Mouse (Mus musculus): ENCODE measurements around the gene Nop56. TPM values are rescaled to one million over a fixed set of nuclear protein-coding genes. Genes with fewer than 3 reads are reported as not detected.

Nop56 gene
- polyA plus RNA-seq, 2 experiments: 253 to 319 TPM

GRCm38 (mm10) chr2:130289086-130289485 is 14.9 kb downstream of the Nop56 start:
- Histone ChIP-seq H3K27ac (replicated peaks; ENCODE audit: low read depth, low read length) (no peak overlapping the region), H3K27me3 (ENCODE audit: control insufficient read depth, insufficient read depth, low read length) (no peaks in the 10 kb centered on the region), H3K9me3 (ENCODE audit: control insufficient read depth, low read length) (no peaks in the 10 kb centered on the region), H3K36me3 (ENCODE audit: control insufficient read depth, insufficient read depth, low read length) (no peaks in the 10 kb centered on the region), H3K4me2 (replicated peaks; ENCODE audit: low read depth, low read length, severe bottlenecking) (no peak overlapping the region), H3K4me1 (ENCODE audit: control insufficient read depth, insufficient read depth, low read length) (peaks cover 12% of the 10 kb centered on the region; the same call in 1 of the 2 replicates), H3K9ac (ENCODE audit: low read depth, low read length, severe bottlenecking) (no peak overlapping the region), H3K4me3 (replicated peaks; ENCODE audit: low read length) (no peak overlapping the region)
- DNase-seq (ENCODE audit: low spot score): no peak
- WGBS: 73% methylated on average over 4 of the region's 4 CpGs
- no peak for ATAC-seq (ENCODE audit: low FRiP score, low read depth)
- TF ChIP-seq POLR2A (IDR thresholded peaks at IDR 0.05; ENCODE audit: borderline replicate concordance, extremely low read depth, insufficient read depth, insufficient read length): no peak

GRCm38 (mm10) chr2:130291434-130291833 is 17.2 kb downstream of the Nop56 start:
- peaks cover 11% of the 10 kb centered on the region for H3K4me1 ChIP-seq (ENCODE audit: control insufficient read depth, insufficient read depth, low read length)
- peak; percentile 38; the same call in 1 of the 2 replicates for ATAC-seq (ENCODE audit: low FRiP score, low read depth)
- TF ChIP-seq POLR2A (IDR thresholded peaks at IDR 0.05; ENCODE audit: borderline replicate concordance, extremely low read depth, insufficient read depth, insufficient read length): no peak
- no peaks in the 10 kb centered on the region for H3K36me3 ChIP-seq (ENCODE audit: control insufficient read depth, insufficient read depth, low read length)
- H3K27ac ChIP-seq (replicated peaks; ENCODE audit: low read depth, low read length): no peak overlapping the region
- peaks cover 6% of the 10 kb centered on the region; the same call in 1 of the 2 replicates for H3K27me3 ChIP-seq (ENCODE audit: control insufficient read depth, insufficient read depth, low read length)
- DNase-seq (ENCODE audit: low spot score): peak; percentile 86
- H3K4me3 ChIP-seq (replicated peaks; ENCODE audit: low read length): no peak overlapping the region
- WGBS: 14% methylated on average over 8 of the region's 8 CpGs
- no peak overlapping the region for H3K4me2 ChIP-seq (replicated peaks; ENCODE audit: low read depth, low read length, severe bottlenecking)
- H3K9me3 ChIP-seq (ENCODE audit: control insufficient read depth, low read length): no peaks in the 10 kb centered on the region
- no peak overlapping the region for H3K9ac ChIP-seq (ENCODE audit: low read depth, low read length, severe bottlenecking)

GRCm38 (mm10) chr2:130293009-130293408 is 18.8 kb downstream of the Nop56 start:
- no peak overlapping the region for H3K4me2 ChIP-seq (replicated peaks; ENCODE audit: low read depth, low read length, severe bottlenecking)
- no peak overlapping the region for H3K4me3 ChIP-seq (replicated peaks; ENCODE audit: low read length)
- 35% methylated on average over 3 of the region's 3 CpGs for WGBS
- H3K27me3 ChIP-seq (ENCODE audit: control insufficient read depth, insufficient read depth, low read length): peaks cover 11% of the 10 kb centered on the region; the same call in 1 of the 2 replicates
- TF ChIP-seq POLR2A (IDR thresholded peaks at IDR 0.05; ENCODE audit: borderline replicate concordance, extremely low read depth, insufficient read depth, insufficient read length): no peak
- ATAC-seq (ENCODE audit: low FRiP score, low read depth) (no peak), DNase-seq (ENCODE audit: low spot score) (no peak)
- no peak overlapping the region for H3K9ac ChIP-seq (ENCODE audit: low read depth, low read length, severe bottlenecking)
- H3K9me3 ChIP-seq (ENCODE audit: control insufficient read depth, low read length): no peaks in the 10 kb centered on the region
- H3K36me3 ChIP-seq (ENCODE audit: control insufficient read depth, insufficient read depth, low read length): 0 out of 2 replicates have a peak, but pooled peaks cover 2% of the 10 kb centered on the region
- no peak overlapping the region for H3K27ac ChIP-seq (replicated peaks; ENCODE audit: low read depth, low read length)
- peaks cover 17% of the 10 kb centered on the region for H3K4me1 ChIP-seq (ENCODE audit: control insufficient read depth, insufficient read depth, low read length)

GRCm38 (mm10) chr2:130293486-130293885 is 19.3 kb downstream of the Nop56 start:
- Histone ChIP-seq H3K4me3 (replicated peaks; ENCODE audit: low read length) (no peak overlapping the region), H3K4me2 (replicated peaks; ENCODE audit: low read depth, low read length, severe bottlenecking) (no peak overlapping the region), H3K4me1 (ENCODE audit: control insufficient read depth, insufficient read depth, low read length) (peaks cover 17% of the 10 kb centered on the region), H3K9me3 (ENCODE audit: control insufficient read depth, low read length) (no peaks in the 10 kb centered on the region), H3K27ac (replicated peaks; ENCODE audit: low read depth, low read length) (no peak overlapping the region), H3K36me3 (ENCODE audit: control insufficient read depth, insufficient read depth, low read length) (0 out of 2 replicates have a peak, but pooled peaks cover 5% of the 10 kb centered on the region), H3K9ac (ENCODE audit: low read depth, low read length, severe bottlenecking) (no peak overlapping the region), H3K27me3 (ENCODE audit: control insufficient read depth, insufficient read depth, low read length) (peaks cover 11% of the 10 kb centered on the region; the same call in 1 of the 2 replicates)
- no peak for TF ChIP-seq POLR2A (IDR thresholded peaks at IDR 0.05; ENCODE audit: borderline replicate concordance, extremely low read depth, insufficient read depth, insufficient read length)
- DNase-seq (ENCODE audit: low spot score) (no peak), ATAC-seq (ENCODE audit: low FRiP score, low read depth) (no peak)
- 8% methylated on average over 4 of the region's 4 CpGs for WGBS

- H3K4me1 ChIP-seq (ENCODE audit: control insufficient read depth, insufficient read depth, low read length): peaks cover 17% of the 10 kb centered on the region
- WGBS: 10% methylated on average over 20 of the region's 20 CpGs
- H3K27me3 ChIP-seq (ENCODE audit: control insufficient read depth, insufficient read depth, low read length): peaks cover 11% of the 10 kb centered on the region; the same call in 1 of the 2 replicates
- peak overlapping the region; percentile 84 for H3K9ac ChIP-seq (ENCODE audit: low read depth, low read length, severe bottlenecking)
- H3K4me3 ChIP-seq (replicated peaks; ENCODE audit: low read length): peak overlapping the region; percentile 69
- peak overlapping the region; percentile 81 for H3K4me2 ChIP-seq (replicated peaks; ENCODE audit: low read depth, low read length, severe bottlenecking)
- DNase-seq (ENCODE audit: low spot score): no peak
- ATAC-seq (ENCODE audit: low FRiP score, low read depth): no peak
- no peak overlapping the region; the same call in 1 of the 2 replicates for H3K27ac ChIP-seq (replicated peaks; ENCODE audit: low read depth, low read length)
- peaks cover 5% of the 10 kb centered on the region; the same call in 1 of the 2 replicates for H3K36me3 ChIP-seq (ENCODE audit: control insufficient read depth, insufficient read depth, low read length)
- no peaks in the 10 kb centered on the region for H3K9me3 ChIP-seq (ENCODE audit: control insufficient read depth, low read length)
- no peak for TF ChIP-seq POLR2A (IDR thresholded peaks at IDR 0.05; ENCODE audit: borderline replicate concordance, extremely low read depth, insufficient read depth, insufficient read length)
Measured at GRCm38 (mm10) chr2:130294218-130294935, 20.1 kb downstream of the Nop56 start.
